Mouse (Mus musculus) cerebellum, adult 2 months (tissue): Measurements from ENCODE around the gene Lrrc36.

Experiments
- CTCF ChIP-seq: fragments of 200-500 bp; IDR thresholded peaks from 2 replicates; pipeline ENCODE4 v1.5.1; 2011; ENCODE audit warnings: low read depth, mild to moderate bottlenecking, control low read depth, low read length, moderate library complexity, borderline replicate concordance; ENCODE audit not compliant: insufficient read depth
- POLR2A ChIP-seq: fragments of 200-500 bp; IDR thresholded peaks from 2 replicates; pipeline ENCODE4 v1.6.1; 2011; ENCODE audit warnings: low read length, control low read depth, borderline replicate concordance; ENCODE audit not compliant: insufficient read depth

DNA sequence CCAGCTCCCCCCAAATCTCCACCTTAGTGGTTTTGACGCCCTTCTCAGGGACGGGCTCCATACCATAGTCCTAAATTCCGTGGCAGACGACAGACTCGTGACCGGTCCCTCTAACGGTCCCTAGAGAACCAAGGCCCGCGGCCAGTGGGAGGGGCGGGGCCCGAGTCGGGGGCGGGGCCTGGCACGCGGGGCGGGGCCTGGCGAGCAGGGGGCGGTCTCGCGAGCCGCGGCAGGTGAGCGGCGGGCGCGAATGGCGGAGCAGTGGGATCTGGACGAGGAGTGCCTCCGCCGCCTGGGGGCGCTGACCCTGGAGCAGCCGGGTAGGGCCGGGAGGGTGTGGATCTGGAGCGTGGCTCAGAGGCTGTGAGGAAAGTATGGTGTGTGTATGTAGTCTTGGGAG is at the start of gene Lrrc36, which contains the start of gene Kctd19:
- TF ChIP-seq CTCF (peak; percentile 39; the same call in 1 of the 2 replicates), POLR2A (no peak)
